Mouse (Mus musculus) right cerebral cortex, adult 18-20 months (tissue): ENCODE data around the gene Sdhd.
A peak's percentile ranks its signal among the peaks of the same experiment; 100 is the strongest.
"Not testable (repeated sequence)": the region's sequence is repeated elsewhere in the genome, so short reads cannot be mapped to it uniquely, and the experiment has no call there.

ENCODE experiments used
- DNase-seq: peaks from one replicate; pipeline ENCODE4 v3.0.0; 2022; ENCODE audit warnings: mixed read lengths

The Sdhd gene

DNA sequence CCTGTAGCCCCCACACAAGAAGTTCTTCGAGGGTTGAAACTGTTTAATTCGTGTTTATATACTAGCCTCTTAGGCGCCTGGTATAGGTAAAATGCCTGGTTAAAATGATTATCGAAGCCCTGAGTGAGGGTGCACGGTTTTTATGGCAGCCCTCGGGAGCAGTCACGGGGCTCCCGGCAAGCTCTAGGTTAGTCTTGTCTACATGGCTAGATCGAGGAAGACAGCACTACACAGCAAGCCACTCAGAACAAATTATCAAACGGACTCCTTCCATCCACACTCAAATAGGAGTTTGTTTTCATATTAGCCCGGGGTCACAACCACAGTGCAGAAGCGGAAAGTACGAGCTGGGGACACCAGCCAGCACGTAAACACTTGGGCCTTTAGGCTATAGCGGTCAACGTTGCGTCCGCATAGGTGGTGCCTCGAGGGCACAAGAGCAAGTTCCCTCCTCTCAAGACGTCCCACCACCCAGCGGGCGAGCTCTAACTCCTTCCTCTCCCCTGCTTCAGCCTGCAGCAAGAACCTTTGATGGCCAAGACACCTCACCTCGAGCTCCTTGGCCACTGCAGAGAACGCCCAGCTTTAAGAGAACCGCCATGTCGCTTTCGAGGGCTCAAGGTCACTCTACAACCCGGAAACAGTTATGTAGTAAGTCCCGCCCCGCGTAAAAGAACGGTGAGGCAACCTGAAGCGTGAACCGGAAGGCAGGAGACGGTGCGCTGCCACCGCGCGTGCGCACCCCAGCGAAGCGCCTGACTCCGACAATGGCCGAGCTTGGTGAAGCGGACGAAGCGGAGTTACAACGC, at the start of gene Sdhd, which contains the start of gene Timm8b:
Gene Sdhd (minus strand): TSS at position 624 of the 809 bp plus-strand sequence.
Gene Timm8b (plus strand): TSS at position 722 of the 809 bp plus-strand sequence.
- DNase-seq = peak; percentile 96

- no peak for DNase-seq
Observed at GRCm38 (mm10) chr9:50650503-50650902, 46.9 kb upstream of the Sdhd start.

DNA sequence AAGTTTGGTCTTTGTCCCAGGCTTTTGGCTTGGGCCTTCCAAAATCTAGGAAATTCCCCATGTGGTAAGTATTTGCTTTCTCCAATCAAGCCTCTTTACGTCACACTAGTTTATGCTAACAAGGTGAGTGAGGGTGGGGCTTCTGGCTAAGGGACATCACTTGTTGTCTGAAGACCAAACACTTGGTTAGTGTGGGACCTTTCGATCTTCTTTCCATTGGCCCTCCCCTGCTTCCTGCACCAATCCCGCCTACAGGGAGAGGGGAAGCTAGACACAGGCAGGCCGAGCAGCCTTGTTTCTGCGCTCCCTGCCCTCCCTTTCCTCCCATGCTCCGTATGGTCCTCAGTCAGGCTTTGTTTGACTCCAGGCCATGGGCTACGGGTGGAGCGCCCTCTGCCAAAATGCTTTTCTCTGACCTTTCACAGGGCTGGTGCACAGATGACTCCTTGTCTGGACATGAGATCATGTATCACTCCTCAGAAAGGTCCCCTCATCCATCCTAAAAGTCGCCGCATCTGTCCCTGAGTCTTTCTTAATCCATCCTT, 43.3 kb upstream of the Sdhd start:
- DNase-seq = no peak

DNA sequence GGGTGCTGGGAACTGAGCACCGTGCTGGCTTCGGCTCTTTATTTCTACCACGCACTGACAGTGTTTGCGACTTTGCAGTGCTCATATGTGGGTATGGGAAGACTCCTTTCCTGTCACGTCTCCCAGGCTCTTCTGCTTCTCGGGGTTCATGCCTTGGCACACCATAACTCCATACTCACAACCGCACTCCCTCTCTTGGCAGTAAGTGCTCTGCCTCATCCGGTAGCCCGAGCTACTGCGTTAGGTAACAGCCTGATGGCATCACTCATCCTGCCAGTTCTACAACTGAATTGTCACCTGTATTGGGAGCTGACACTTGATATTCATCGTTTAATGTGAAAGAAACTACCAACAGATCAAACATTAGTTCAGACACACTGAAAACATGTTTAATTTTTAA, 30.7 kb upstream of the Sdhd start:
- DNase-seq = no peak

GRCm38 (mm10) chr9:50633059-50633458, 29.4 kb upstream of the Sdhd start:
- DNase-seq = no peak

GRCm38 (mm10) chr9:50632016-50632688, 28.5 kb upstream of the Sdhd start:
- DNase-seq = no peak

- not testable (repeated sequence) for DNase-seq
Observed at GRCm38 (mm10) chr9:50630903-50631302, 27.3 kb upstream of the Sdhd start.

- no peak for DNase-seq
Observed at GRCm38 (mm10) chr9:50617794-50618330, 14.2 kb upstream of the Sdhd start.

- DNase-seq = peak; percentile 91
Observed at GRCm38 (mm10) chr9:50616766-50617603, 13.4 kb upstream of the Sdhd start, which contains the start of the genes Pih1d2 and Nkapd1. TSS of gene Pih1d2 (plus strand) at chr9:50617321. TSS of gene Nkapd1 (minus strand) at chr9:50617464.

DNA sequence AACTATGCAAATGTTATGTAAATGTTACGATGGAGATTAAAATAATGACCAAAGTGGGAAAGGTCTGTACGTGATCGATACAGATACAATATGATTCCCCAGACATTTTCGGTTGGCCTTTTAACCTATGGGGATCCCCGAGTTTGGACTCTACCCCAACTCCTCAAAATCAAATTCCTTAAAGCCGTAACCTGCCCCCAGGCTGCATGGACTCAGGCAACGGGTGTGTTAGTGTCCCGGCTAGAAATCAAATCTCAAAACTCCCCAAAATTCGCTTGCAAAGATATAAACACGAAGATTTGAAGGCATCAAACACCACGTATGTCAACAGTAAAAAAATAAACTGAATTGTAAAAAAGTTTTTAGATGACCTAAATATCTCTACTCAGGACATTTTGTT, 12.5 kb upstream of the Sdhd start:
- DNase-seq = no peak

DNA sequence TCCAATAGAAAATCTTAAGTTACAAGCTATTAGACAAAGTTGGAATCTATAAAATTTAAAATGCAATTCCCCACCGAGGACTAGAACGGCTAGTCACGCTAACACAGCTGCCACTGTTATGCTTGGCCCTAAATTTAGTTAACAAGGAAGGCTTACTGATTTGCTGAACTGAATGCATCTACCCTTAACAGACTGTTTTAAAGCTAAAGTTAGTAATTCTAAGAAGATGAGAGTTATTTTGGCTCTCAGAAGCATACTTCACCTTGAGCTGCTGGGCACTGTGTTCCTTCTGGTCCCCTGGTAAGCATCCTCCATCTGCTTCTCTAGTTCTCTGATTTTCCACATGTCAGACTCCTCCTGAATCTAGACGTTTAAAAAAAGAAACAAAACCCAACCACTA, 8.5 kb upstream of the Sdhd start:
- DNase-seq = no peak

- no peak for DNase-seq
Observed at GRCm38 (mm10) chr9:50604338-50604737, 726 bp upstream of the Sdhd start.

DNA sequence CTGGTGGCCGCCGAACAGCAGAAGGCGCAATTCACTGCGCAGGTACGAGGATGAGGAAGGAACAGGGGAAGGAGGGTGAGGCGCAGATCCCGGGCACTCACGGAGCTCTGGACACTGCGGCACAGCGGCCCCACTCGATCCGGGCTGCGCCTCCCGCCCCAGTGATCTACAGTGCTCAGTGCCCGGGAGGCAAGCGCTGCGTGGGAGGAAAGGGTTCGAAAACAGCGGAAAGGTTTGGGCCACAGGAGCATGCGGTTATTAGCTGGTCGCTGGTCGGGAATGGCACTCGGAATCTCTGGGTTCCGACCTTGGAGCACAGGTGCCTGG, 349 bp upstream of the Sdhd start:
- no peak for DNase-seq

GRCm38 (mm10) chr9:50602055-50602845, 1.4 kb downstream of the Sdhd start:
- no peak for DNase-seq

DNA sequence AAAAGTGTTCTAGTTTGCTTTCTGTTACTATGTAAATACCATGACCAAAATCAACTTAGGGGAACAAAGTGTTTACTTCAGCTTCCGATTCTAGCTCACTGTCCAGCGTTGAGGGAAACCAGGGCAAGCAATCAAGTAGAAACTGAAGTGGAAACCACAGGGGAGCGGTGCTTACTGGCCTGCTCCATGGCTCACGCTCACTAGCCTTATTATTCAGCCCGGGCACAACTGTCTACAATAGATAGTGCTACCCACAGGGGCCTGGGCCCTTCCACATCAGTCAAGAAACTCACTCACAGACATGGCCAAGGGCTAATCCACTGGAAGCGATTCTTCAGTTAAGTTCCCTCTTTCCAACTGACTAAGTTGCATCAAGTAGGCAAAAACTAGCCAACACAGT, 2.1 kb downstream of the Sdhd start:
- no peak for DNase-seq

- DNase-seq = no peak
Observed at GRCm38 (mm10) chr9:50596973-50597372, 6.6 kb downstream of the Sdhd start.

- no peak for DNase-seq
Observed at GRCm38 (mm10) chr9:50594794-50595417, 8.7 kb downstream of the Sdhd start.

- no peak for DNase-seq
Observed at GRCm38 (mm10) chr9:50593544-50593943, 10.1 kb downstream of the Sdhd start.

DNA sequence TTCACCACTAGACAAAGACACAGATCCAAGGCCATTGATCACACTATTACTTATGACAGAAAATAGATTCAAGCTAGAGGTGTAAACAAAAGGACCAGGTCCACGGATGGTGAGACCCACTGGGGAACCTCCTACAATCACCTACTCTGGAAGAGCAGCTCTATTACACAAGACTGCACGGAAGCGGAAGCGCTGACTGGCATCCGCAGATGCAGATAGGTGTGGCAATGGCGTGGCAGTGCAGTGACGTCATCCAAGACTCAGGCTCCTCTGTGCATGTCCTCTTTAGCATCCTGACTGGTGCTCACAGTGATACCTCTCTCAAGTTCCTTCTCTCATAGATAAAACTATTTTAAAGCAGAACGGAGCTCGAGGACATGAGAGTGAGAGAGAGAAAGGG, 10.7 kb downstream of the Sdhd start:
- no peak for DNase-seq

DNA sequence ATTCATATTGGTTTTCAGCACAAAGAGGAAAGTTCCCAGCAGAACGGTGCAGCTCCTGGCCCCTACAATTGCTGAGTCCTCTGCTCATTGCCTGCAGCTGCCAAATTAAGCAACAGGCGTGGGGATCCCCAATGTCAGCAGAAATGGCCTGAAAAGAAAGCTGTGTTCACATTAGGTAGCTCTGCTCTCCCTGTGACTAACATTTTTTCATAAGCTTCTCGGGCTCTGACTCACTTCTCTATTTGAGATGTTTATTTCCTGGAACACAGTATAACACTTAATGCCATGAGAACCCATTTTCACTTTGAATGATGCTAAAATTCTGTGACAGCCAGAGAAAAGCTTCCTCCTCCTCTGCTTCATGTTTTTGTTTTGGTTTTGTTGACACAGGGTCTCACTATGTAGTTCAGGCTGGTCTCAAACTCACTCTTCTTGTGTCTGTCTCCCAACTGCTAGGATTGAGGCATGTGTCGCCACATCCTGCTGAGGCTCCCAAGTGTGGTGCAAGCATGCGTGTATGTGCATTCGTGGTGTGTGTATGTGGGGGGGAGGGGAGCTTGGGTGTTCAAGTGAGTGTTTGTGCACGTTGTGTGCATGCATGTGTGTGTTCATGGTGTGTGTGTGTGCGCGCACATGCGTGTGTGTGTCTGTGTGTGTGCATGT, 12.6 kb downstream of the Sdhd start:
- no peak for DNase-seq

DNA sequence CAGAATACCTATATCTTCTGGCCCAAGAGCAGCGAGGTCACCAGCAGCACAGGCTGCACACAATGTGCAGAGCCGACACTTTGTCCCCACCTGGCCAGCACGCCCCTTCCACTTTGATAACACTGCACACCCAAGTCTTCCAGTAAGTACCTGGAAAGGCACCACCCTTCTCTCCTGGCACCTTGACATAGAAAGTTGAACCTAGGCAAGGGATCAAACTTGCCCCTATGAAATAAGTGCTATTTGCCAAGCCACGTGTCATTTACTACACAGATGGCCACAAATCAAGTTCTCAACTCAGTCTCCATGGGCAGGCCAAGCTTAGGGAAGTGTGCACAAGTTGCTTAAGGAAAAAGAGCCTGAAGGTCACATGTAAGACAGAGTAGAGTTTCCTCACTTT, 16.7 kb downstream of the Sdhd start:
- no peak for DNase-seq
